Mouse (Mus musculus) heart, embryonic 11.5 days (tissue): ENCODE measurements around the gene Ube2a. TPM values are rescaled to one million over a fixed set of nuclear protein-coding genes. Genes with fewer than 3 reads are reported as not detected.

Experiments
- ATAC-seq: fragments of 200-750 bp; cut with Nextera tagmentation; replicated peaks from 2 replicates; pipeline ENCODE4 v1.8.0; 2017; ENCODE audit warnings: moderate library complexity; ENCODE audit not compliant: insufficient number of reproducible peaks, low FRiP score, low TSS enrichment
- H3K27ac ChIP-seq: fragments of 300-500 bp; sonication (generic); 2 replicates; pipeline ENCODE4 v1.5.1; 2014; ENCODE audit warnings: mild to moderate bottlenecking, low read depth, low read length
- H3K27me3 ChIP-seq: fragments of 300-500 bp; sonication (generic); 2 replicates; pipeline ENCODE4 v1.6.1; 2014; ENCODE audit warnings: mild to moderate bottlenecking, low read length, mixed read lengths; ENCODE audit not compliant: control insufficient read depth, insufficient read depth
- H3K36me3 ChIP-seq: fragments of 300-500 bp; sonication (generic); 2 replicates; pipeline ENCODE4 v1.6.1; 2014; ENCODE audit warnings: mild to moderate bottlenecking, low read length, moderate library complexity, mixed read lengths; ENCODE audit not compliant: control insufficient read depth, insufficient read depth
- H3K4me1 ChIP-seq: fragments of 300-500 bp; sonication (generic); 2 replicates; pipeline ENCODE4 v1.6.1; 2014; ENCODE audit warnings: low read length; ENCODE audit not compliant: control insufficient read depth, insufficient read depth
- H3K4me2 ChIP-seq: fragments of 300-500 bp; sonication (generic); 2 replicates; pipeline ENCODE4 v1.6.1; 2014; ENCODE audit warnings: mild to moderate bottlenecking, moderate library complexity
- H3K4me3 ChIP-seq: fragments of 300-500 bp; sonication (generic); 2 replicates; pipeline ENCODE4 v1.5.1; 2014; ENCODE audit warnings: low read depth, low read length
- H3K9ac ChIP-seq: fragments of 300-500 bp; sonication (generic); 2 replicates; pipeline ENCODE4 v1.6.1; 2014; ENCODE audit warnings: mild to moderate bottlenecking, low read depth, low read length, moderate library complexity
- H3K9me3 ChIP-seq: fragments of 300-500 bp; sonication (generic); replicated peaks from 2 replicates; pipeline ENCODE4 v1.6.1; 2016; ENCODE audit warnings: low read length; ENCODE audit not compliant: control insufficient read depth
- WGBS: fragments of 180-500 bp; shearing (Covaris S2); extraction: QIAGEN DNeasy Blood & Tissue Kit; methylation state at CpG from one replicate; pipeline ENCODE4 v1.1.7; 2014; ENCODE audit not compliant: insufficient replicate concordance; 5-methylcytosine and 5-hydroxymethylcytosine counted together
- polyA plus RNA-seq: library from polyadenylated mRNA; unstranded; fragments of >200 nt; fragmentation: Nextera tagmentation; extraction: Ambion mirVana; gene quantifications from 2 replicates; pipeline ENCODE4 v1.2.1, GENCODE M21; 2014

Gene Ube2a
- polyA plus RNA-seq, 1 experiment from 2014 or later: 125 TPM

GRCm38 (mm10) chrX:36911343-36911742 is 37.6 kb downstream of the Ube2a start:
- no peak overlapping the region for H3K9ac ChIP-seq
- no peaks in the 10 kb centered on the region for H3K36me3 ChIP-seq
- 38% methylated on average over 12 of the region's 12 CpGs for WGBS
- no peak overlapping the region for H3K4me3 ChIP-seq
- H3K27ac ChIP-seq: no peak overlapping the region
- no peak for ATAC-seq
- no peaks in the 10 kb centered on the region for H3K4me1 ChIP-seq
- H3K4me2 ChIP-seq: no peak overlapping the region
- H3K9me3 ChIP-seq: no peaks in the 10 kb centered on the region
- H3K27me3 ChIP-seq: no peaks in the 10 kb centered on the region

- Histone ChIP-seq H3K36me3 (no peaks in the 10 kb centered on the region), H3K27me3 (no peaks in the 10 kb centered on the region), H3K9me3 (no peaks in the 10 kb centered on the region), H3K4me1 (no peaks in the 10 kb centered on the region), H3K4me2 (no peak overlapping the region), H3K27ac (no peak overlapping the region), H3K4me3 (no peak overlapping the region), H3K9ac (no peak overlapping the region)
- no peak for ATAC-seq
- WGBS: 81% methylated on average over 1 of the region's 1 CpGs
Observed at GRCm38 (mm10) chrX:36917749-36918148, 44.0 kb downstream of the Ube2a start.

GRCm38 (mm10) chrX:36921346-36921745 is 47.6 kb downstream of the Ube2a start:
- H3K9ac ChIP-seq: no peak overlapping the region
- H3K4me3 ChIP-seq: no peak overlapping the region
- no peaks in the 10 kb centered on the region for H3K27me3 ChIP-seq
- no peak overlapping the region for H3K4me2 ChIP-seq
- WGBS: 83% methylated on average over 4 of the region's 4 CpGs
- no peaks in the 10 kb centered on the region for H3K36me3 ChIP-seq
- no peak for ATAC-seq
- H3K4me1 ChIP-seq: no peaks in the 10 kb centered on the region
- H3K27ac ChIP-seq: no peak overlapping the region
- no peaks in the 10 kb centered on the region for H3K9me3 ChIP-seq

- ATAC-seq: no peak
- Histone ChIP-seq H3K4me3 (no peak overlapping the region), H3K4me2 (no peak overlapping the region), H3K36me3 (no peaks in the 10 kb centered on the region), H3K4me1 (no peaks in the 10 kb centered on the region), H3K27me3 (no peaks in the 10 kb centered on the region), H3K9me3 (no peaks in the 10 kb centered on the region), H3K9ac (no peak overlapping the region), H3K27ac (no peak overlapping the region)
- WGBS: 67% methylated on average over 4 of the region's 4 CpGs
Observed at GRCm38 (mm10) chrX:36928791-36929190, 55.1 kb downstream of the Ube2a start.

GRCm38 (mm10) chrX:36929694-36930093 is 56.0 kb downstream of the Ube2a start:
- 69% methylated on average over 4 of the region's 4 CpGs for WGBS

GRCm38 (mm10) chrX:36930574-36930973 is 56.9 kb downstream of the Ube2a start:
- Histone ChIP-seq H3K9ac (no peak overlapping the region), H3K9me3 (no peaks in the 10 kb centered on the region), H3K27ac (no peak overlapping the region), H3K36me3 (no peaks in the 10 kb centered on the region), H3K4me2 (no peak overlapping the region), H3K4me1 (no peaks in the 10 kb centered on the region), H3K4me3 (no peak overlapping the region), H3K27me3 (no peaks in the 10 kb centered on the region)
- no peak for ATAC-seq
- 30% methylated on average over 1 of the region's 1 CpGs for WGBS

More at GRCm38 (mm10) chrX:36929694-36930093, 56.0 kb downstream of the Ube2a start:
- H3K4me2 ChIP-seq: no peak overlapping the region
- H3K9ac ChIP-seq: no peak overlapping the region
- H3K27me3 ChIP-seq: no peaks in the 10 kb centered on the region
- H3K9me3 ChIP-seq: no peaks in the 10 kb centered on the region
- no peak for ATAC-seq
- H3K4me1 ChIP-seq: no peaks in the 10 kb centered on the region
- no peaks in the 10 kb centered on the region for H3K36me3 ChIP-seq
- H3K27ac ChIP-seq: no peak overlapping the region
- no peak overlapping the region for H3K4me3 ChIP-seq

Other genes with a start within 250 kb of the Ube2a start
- 1.5 TPM in 2 replicates for gene Akap17b, start 228.5 kb upstream of the Ube2a start, polyA plus RNA-seq
- 2.2 and 3.6 TPM in 2 replicates for gene Slc25a43, start 130.2 kb upstream of the Ube2a start, polyA plus RNA-seq
- 1,149 and 1,243 TPM in 2 replicates for gene Slc25a5, start 78.2 kb upstream of the Ube2a start, polyA plus RNA-seq
- gene C330007P06Rik, start 211 bp downstream of the Ube2a start, polyA plus RNA-seq: 23.4 and 27.9 TPM in 2 replicates
- 1.1 and 1.3 TPM in 2 replicates for gene Nkrf, start 29.0 kb downstream of the Ube2a start, polyA plus RNA-seq
- gene Sept6, start 117.9 kb downstream of the Ube2a start, polyA plus RNA-seq: 24.8 and 25.5 TPM in 2 replicates
- gene Sowahd, start 174.9 kb downstream of the Ube2a start, polyA plus RNA-seq: 1.1 and 1.2 TPM in 2 replicates
- 410 and 450 TPM in 2 replicates for gene Rpl39, start 211.5 kb downstream of the Ube2a start, polyA plus RNA-seq
- 15.0 and 16.2 TPM in 2 replicates for gene Upf3b, start 236.4 kb downstream of the Ube2a start, polyA plus RNA-seq